Mouse (Mus musculus) liver, embryonic 16.5 days (tissue): Measurements from ENCODE around the gene Dnlz. TPM values are rescaled to one million over a fixed set of nuclear protein-coding genes. Genes with fewer than 3 reads are reported as not detected.

ENCODE experiments used
- ATAC-seq: fragments of 200-750 bp; cut with Nextera tagmentation; 2 replicates; pipeline ENCODE4 v1.8.0; 2017; ENCODE audit warnings: low read depth, mild to moderate bottlenecking, moderate number of reproducible peaks, moderate library complexity
- H3K27ac ChIP-seq: fragments of 300-500 bp; sonication (generic); 2 replicates; pipeline ENCODE4 v1.5.1; 2014; ENCODE audit warnings: mild to moderate bottlenecking, low read length
- H3K27me3 ChIP-seq: fragments of 300-500 bp; sonication (generic); 2 replicates; pipeline ENCODE4 v1.6.1; 2014; ENCODE audit warnings: low read depth, low read length, mixed read lengths; ENCODE audit not compliant: control insufficient read depth, insufficient read depth
- H3K36me3 ChIP-seq: fragments of 300-500 bp; sonication (generic); 2 replicates; pipeline ENCODE4 v1.6.1; 2014; ENCODE audit warnings: mild to moderate bottlenecking; ENCODE audit not compliant: control insufficient read depth, insufficient read depth
- H3K4me1 ChIP-seq: fragments of 300-500 bp; sonication (generic); 2 replicates; pipeline ENCODE4 v1.6.1; 2014; ENCODE audit warnings: low read depth, low read length, mixed read lengths; ENCODE audit not compliant: control insufficient read depth
- H3K4me2 ChIP-seq: fragments of 300-500 bp; sonication (generic); 2 replicates; pipeline ENCODE4 v1.6.1; 2014; ENCODE audit warnings: low read depth, low read length, mixed read lengths
- H3K4me3 ChIP-seq: fragments of 300-500 bp; sonication (generic); 2 replicates; pipeline ENCODE4 v1.5.1; 2014; ENCODE audit warnings: low read depth, mild to moderate bottlenecking, low read length
- H3K9ac ChIP-seq: fragments of 300-500 bp; sonication (generic); 2 replicates; pipeline ENCODE4 v1.6.1; 2014; ENCODE audit warnings: low read depth, low read length
- H3K9me3 ChIP-seq: fragments of 300-500 bp; sonication (generic); replicated peaks from 2 replicates; pipeline ENCODE4 v1.6.1; 2016; ENCODE audit warnings: low read length; ENCODE audit not compliant: control insufficient read depth
- WGBS: fragments of 180-500 bp; shearing (Covaris S2); extraction: QIAGEN DNeasy Blood & Tissue Kit; methylation state at CpG from one replicate; pipeline ENCODE4 v1.1.7; 2014; ENCODE audit not compliant: insufficient replicate concordance; 5-methylcytosine and 5-hydroxymethylcytosine counted together
- polyA plus RNA-seq: library from polyadenylated mRNA; unstranded; fragments of >200 nt; fragmentation: Nextera tagmentation; extraction: Ambion mirVana; gene quantifications from 2 replicates; pipeline ENCODE4 v1.2.1, GENCODE M21; 2015

Gene Dnlz
- polyA plus RNA-seq, 1 experiment from 2014 or later = 8.0 TPM

DNA sequence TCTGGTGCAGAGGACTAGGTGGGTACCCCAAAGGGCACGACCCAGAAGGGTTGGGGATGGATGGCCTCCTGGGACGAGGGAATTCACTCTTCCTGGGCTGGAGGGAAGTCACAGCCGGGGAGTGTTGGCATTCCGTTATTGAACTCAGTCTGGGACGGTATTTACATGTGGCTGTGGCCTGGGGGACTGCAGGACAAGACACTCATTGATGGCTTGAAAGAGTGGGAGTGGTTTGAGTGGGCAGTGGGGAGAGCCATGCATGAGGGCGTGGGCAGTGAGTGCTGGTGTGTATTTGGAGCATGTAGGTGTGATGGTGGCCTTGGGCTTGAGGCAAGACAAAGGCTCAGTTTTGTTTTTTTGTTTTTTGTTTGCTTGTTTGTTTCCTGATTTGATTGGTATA is 21.2 kb downstream of the Dnlz start:
- Histone ChIP-seq H3K27ac (no peak overlapping the region), H3K9me3 (no peaks in the 10 kb centered on the region), H3K36me3 (no peaks in the 10 kb centered on the region), H3K27me3 (no peaks in the 10 kb centered on the region), H3K4me3 (no peak overlapping the region), H3K4me1 (no peaks in the 10 kb centered on the region), H3K4me2 (no peak overlapping the region), H3K9ac (no peak overlapping the region)
- WGBS = 57% methylated on average over 6 of the region's 6 CpGs
- ATAC-seq = no peak

GRCm38 (mm10) chr2:26330056-26330468 is 21.8 kb downstream of the Dnlz start:
- Histone ChIP-seq H3K4me1 (no peaks in the 10 kb centered on the region), H3K27ac (no peak overlapping the region), H3K9me3 (no peaks in the 10 kb centered on the region), H3K36me3 (no peaks in the 10 kb centered on the region), H3K27me3 (no peaks in the 10 kb centered on the region), H3K4me3 (no peak overlapping the region), H3K9ac (no peak overlapping the region), H3K4me2 (no peak overlapping the region)
- WGBS = 81% methylated on average over 4 of the region's 4 CpGs
- ATAC-seq = no peak

GRCm38 (mm10) chr2:26329402-26329801 is 22.5 kb downstream of the Dnlz start:
- no peak overlapping the region for H3K27ac ChIP-seq
- no peak for ATAC-seq
- H3K27me3 ChIP-seq = no peaks in the 10 kb centered on the region
- H3K9ac ChIP-seq = no peak overlapping the region
- H3K4me2 ChIP-seq = no peak overlapping the region
- no peak overlapping the region for H3K4me3 ChIP-seq
- no peaks in the 10 kb centered on the region for H3K9me3 ChIP-seq
- H3K36me3 ChIP-seq = no peaks in the 10 kb centered on the region
- 57% methylated on average over 8 of the region's 8 CpGs for WGBS
- H3K4me1 ChIP-seq = no peaks in the 10 kb centered on the region

- Histone ChIP-seq H3K36me3 (no peaks in the 10 kb centered on the region), H3K4me1 (no peaks in the 10 kb centered on the region), H3K27me3 (no peaks in the 10 kb centered on the region), H3K9ac (no peak overlapping the region), H3K4me2 (no peak overlapping the region), H3K9me3 (no peaks in the 10 kb centered on the region), H3K4me3 (no peak overlapping the region), H3K27ac (no peak overlapping the region)
- no peak for ATAC-seq
- 70% methylated on average over 4 of the region's 4 CpGs for WGBS
These were observed 24.1 kb downstream of the Dnlz start for GRCm38 (mm10) chr2:26327852-26328251.

- no peaks in the 10 kb centered on the region for H3K27me3 ChIP-seq
- H3K27ac ChIP-seq = no peak overlapping the region
- no peak overlapping the region for H3K4me3 ChIP-seq
- no peak overlapping the region for H3K4me2 ChIP-seq
- WGBS = 53% methylated on average over 15 of the region's 15 CpGs
- H3K4me1 ChIP-seq = no peaks in the 10 kb centered on the region
- H3K36me3 ChIP-seq = no peaks in the 10 kb centered on the region
- no peak overlapping the region for H3K9ac ChIP-seq
- peak; percentile 76 for ATAC-seq
- no peaks in the 10 kb centered on the region for H3K9me3 ChIP-seq
These were observed 26.3 kb downstream of the Dnlz start for GRCm38 (mm10) chr2:26325386-26326181.

DNA sequence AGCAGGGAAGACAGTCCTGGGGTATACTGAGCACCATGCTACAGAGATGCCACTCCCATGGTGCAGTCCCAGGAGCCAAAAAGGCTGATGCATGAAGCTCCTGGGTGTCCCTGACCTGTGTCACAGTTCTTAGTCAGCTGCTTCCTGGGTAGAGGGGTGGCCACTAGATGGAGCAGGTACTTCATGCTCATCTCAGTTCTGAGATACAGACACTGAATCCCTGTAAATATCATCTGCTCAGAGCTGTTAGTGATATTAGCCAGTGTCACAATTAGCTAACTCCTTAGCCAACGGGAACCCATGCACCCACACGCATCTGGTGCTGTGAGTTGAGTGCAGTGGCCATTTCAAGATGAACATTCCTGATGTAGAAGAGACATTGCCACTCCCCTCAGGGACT is 27.0 kb downstream of the Dnlz start:
- no peaks in the 10 kb centered on the region for H3K9me3 ChIP-seq
- 52% methylated on average over 2 of the region's 2 CpGs for WGBS

GRCm38 (mm10) chr2:26323589-26324325 is 28.2 kb downstream of the Dnlz start:
- ATAC-seq = no peak
- Histone ChIP-seq H3K27ac (no peak overlapping the region), H3K4me1 (no peaks in the 10 kb centered on the region), H3K36me3 (no peaks in the 10 kb centered on the region), H3K4me3 (no peak overlapping the region), H3K27me3 (no peaks in the 10 kb centered on the region), H3K9ac (no peak overlapping the region), H3K9me3 (no peaks in the 10 kb centered on the region), H3K4me2 (no peak overlapping the region)
- 69% methylated on average over 13 of the region's 13 CpGs for WGBS

More for the DNA sequence above, 27.0 kb downstream of the Dnlz start:
- no peak for ATAC-seq
- Histone ChIP-seq H3K4me2 (no peak overlapping the region), H3K27me3 (no peaks in the 10 kb centered on the region), H3K4me3 (no peak overlapping the region), H3K9ac (no peak overlapping the region), H3K27ac (no peak overlapping the region), H3K36me3 (no peaks in the 10 kb centered on the region), H3K4me1 (no peaks in the 10 kb centered on the region)

DNA sequence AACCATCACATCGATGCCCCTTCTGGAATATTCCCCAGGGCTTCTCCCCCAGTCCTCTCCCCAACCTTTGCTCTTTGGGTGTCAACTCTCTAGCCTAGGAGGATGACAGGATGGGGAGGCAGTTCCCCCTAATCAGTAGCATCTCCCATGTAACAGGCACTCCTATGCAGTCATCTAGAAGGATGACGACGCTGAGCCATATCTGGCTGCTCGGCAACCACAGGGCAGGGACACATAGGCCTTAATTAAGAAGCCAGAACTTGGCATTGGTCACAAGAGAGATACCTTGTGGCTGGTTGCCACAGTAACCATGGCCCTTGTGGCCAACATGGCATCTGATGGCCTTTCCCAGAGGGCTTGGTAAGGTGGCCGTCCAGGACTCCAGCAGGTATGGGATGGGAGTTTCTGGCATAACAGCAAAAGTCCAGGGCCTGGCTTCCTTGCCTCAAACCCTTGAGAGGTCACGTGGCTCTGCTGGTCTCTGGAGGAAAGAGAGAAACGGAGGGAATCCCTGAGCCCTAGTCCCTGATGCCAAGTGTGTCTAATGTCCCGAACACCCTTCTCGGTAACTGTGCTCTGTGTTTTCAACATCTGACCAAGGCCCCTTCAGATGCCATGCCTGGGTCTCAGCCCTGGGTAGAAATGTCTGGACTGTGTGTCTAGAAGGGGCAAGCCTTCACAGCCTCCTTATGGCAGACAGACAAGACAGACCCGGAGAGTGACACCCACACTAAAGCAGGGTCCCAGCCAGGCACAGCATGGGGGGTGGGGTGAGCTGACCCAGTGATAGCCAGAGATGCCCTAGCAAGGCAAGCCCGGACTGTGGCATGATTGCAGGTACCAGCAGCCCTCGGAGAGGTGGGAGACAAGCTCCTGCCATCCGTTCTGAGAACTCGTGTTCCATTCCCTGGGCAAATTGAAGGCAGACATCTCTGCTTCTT is 31.4 kb downstream of the Dnlz start:
- Histone ChIP-seq H3K4me2 (no peak overlapping the region), H3K9me3 (no peaks in the 10 kb centered on the region), H3K4me1 (peaks cover 4% of the 10 kb centered on the region), H3K9ac (no peak overlapping the region), H3K4me3 (no peak overlapping the region), H3K27me3 (peaks cover 14% of the 10 kb centered on the region; the same call in 1 of the 2 replicates), H3K27ac (no peak overlapping the region), H3K36me3 (no peaks in the 10 kb centered on the region)
- ATAC-seq = no peak
- WGBS = 64% methylated on average over 14 of the region's 14 CpGs
